Mouse (Mus musculus) liver, embryonic 14.5 days (tissue): ENCODE data around the gene Fkbp8.

Experiments
- CTCF ChIP-seq: IDR thresholded peaks from 2 replicates; pipeline ENCODE4 v1.5.1; 2016; ENCODE audit warnings: antibody characterized with exemption, low read depth, control low read depth
- EP300 ChIP-seq: IDR thresholded peaks from 2 replicates; pipeline ENCODE4 v1.6.1; 2016; ENCODE audit warnings: antibody characterized with exemption, low read depth

DNA sequence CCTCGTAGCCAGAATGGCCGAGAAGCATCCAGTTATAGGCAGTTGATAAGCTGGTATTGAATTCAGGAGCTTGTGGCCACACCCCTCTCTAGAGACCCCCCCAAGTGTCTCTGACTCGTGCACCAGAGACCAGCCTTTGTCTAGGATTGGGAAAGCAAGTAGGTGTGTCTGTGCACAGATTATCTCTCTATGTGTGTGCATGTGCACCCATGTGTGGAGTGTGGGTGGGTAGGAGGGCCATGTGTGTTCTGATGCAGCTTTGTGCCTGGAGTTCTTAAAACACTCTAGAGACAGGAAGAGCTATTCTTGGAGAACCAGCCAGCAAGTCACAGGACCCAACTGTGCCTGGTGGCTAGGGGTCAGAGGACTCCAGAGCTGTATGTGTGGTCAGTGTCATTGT lies 33.0 kb downstream of the Fkbp8 start:
- no peak for TF ChIP-seq CTCF
- TF ChIP-seq EP300 = no peak
